ENCODE assay signal across 8 mouse cellular contexts in the genomic region with DNA sequence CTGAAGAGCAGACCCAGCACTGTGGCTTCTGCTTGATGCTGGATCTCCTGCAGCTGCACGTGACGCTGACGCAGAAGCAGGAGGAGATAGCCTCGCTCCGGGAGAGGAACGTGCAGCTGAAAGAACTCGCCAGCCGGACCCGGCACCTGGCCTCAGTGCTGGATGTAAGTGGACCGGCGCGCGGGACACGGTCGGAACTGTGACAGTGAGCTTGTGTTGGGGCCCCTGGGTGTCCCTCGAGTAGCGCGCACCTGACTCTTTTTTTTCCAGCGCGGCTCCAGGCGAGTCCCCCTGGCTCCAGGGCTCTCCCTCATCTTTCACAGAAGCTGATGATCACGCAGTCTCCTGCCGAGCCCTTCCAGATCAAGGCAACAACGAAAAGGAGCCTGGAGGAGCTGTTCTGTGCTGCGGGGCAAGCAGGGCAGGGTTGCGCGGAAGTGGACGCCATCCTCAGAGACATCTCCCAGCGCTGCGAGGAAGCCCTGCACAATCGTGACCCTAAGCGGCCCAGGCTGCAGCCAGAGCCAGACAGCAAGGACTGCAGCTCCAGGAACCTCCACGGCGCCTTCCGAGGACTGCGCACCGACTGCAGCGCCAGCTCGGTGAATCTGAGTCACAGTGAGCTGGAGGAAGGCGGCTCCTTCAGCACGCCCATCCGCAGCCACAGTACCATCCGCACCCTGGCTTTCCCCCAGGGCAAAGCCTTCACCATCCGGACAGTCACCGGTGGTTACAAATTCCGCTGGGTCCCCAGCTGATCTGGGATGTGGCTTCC. TPM values are rescaled to one million over a fixed set of nuclear protein-coding genes. Genes with fewer than 3 reads are reported as not detected.
A peak's percentile ranks its signal among the peaks of the same experiment; 100 is the strongest.
DNase-seq lines count a peak whose midpoint lies in the region; ATAC-seq and TF ChIP-seq lines count a peak whose summit lies in the region.

No protein-coding gene starts in this region.

- intact Hi-C loops in heart, postnatal 25 days (cut with DNase I), result no loop called here

- no peak overlapping the region for H3K27ac ChIP-seq in heart, embryonic 10.5 days
- no peak overlapping the region for H3K27ac ChIP-seq in ES-E14 (ENCODE audit: insufficient read depth, low read depth, low read length, poor library complexity, severe bottlenecking)
- no peak overlapping the region for H3K27ac ChIP-seq in embryonic facial prominence, embryonic 11.5 days (replicated peaks; ENCODE audit: low read depth, low read length)
- H3K27ac ChIP-seq in hindbrain, embryonic 14.5 days, result no peak overlapping the region
- H3K27ac ChIP-seq in limb, embryonic 13.5 days, result no peak overlapping the region

- ATAC-seq in embryonic facial prominence, embryonic 11.5 days (replicated peaks; ENCODE audit: insufficient number of reproducible peaks, low FRiP score, low TSS enrichment, low read depth), result no peak
- ATAC-seq in hindbrain, embryonic 14.5 days (ENCODE audit: low FRiP score), result peak; percentile 61
- peak; percentile 42; the same call in 1 of the 2 replicates for ATAC-seq in limb, embryonic 13.5 days (ENCODE audit: low FRiP score, low read depth)
- no peak for ATAC-seq in monocyte, adult 5-6 weeks (replicated peaks; ENCODE audit: insufficient number of reproducible peaks, low FRiP score, low TSS enrichment, poor library complexity, severe bottlenecking)

- peaks cover 16% of the 10 kb centered on the region for H3K4me1 ChIP-seq in heart, embryonic 10.5 days
- H3K4me1 ChIP-seq in ES-E14 (ENCODE audit: control insufficient read depth in 2 of 2, insufficient read depth in 2 of 2, low read length in 2 of 2, poor library complexity in 1 of 2), result no peaks in the 10 kb centered on the region
- peaks cover 6% of the 10 kb centered on the region for H3K4me1 ChIP-seq in embryonic facial prominence, embryonic 11.5 days (ENCODE audit: control insufficient read depth, insufficient read depth, low read length)
- H3K4me1 ChIP-seq in hindbrain, embryonic 14.5 days (replicated peaks; ENCODE audit: control insufficient read depth, insufficient read depth, low read length), result peaks cover 17% of the 10 kb centered on the region; the same call in 1 of the 2 replicates
- H3K4me1 ChIP-seq in limb, embryonic 13.5 days, result peaks cover 24% of the 10 kb centered on the region

- H3K9me3 ChIP-seq in heart, embryonic 10.5 days, result no peaks in the 10 kb centered on the region
- no peaks in the 10 kb centered on the region for H3K9me3 ChIP-seq in ES-E14 (ENCODE audit: control insufficient read depth, insufficient read depth, low read depth, low read length)
- H3K9me3 ChIP-seq in embryonic facial prominence, embryonic 11.5 days (replicated peaks; ENCODE audit: control insufficient read depth, low read length), result no peaks in the 10 kb centered on the region
- no peaks in the 10 kb centered on the region for H3K9me3 ChIP-seq in hindbrain, embryonic 14.5 days (ENCODE audit: control insufficient read depth, low read length)
- no peaks in the 10 kb centered on the region for H3K9me3 ChIP-seq in limb, embryonic 13.5 days

- no peaks in the 10 kb centered on the region for H3K36me3 ChIP-seq in heart, embryonic 10.5 days
- no peaks in the 10 kb centered on the region for H3K36me3 ChIP-seq in ES-E14 (ENCODE audit: control insufficient read depth, insufficient read depth, low read length, poor library complexity, severe bottlenecking)
- H3K36me3 ChIP-seq in embryonic facial prominence, embryonic 11.5 days (replicated peaks; ENCODE audit: control insufficient read depth, insufficient read depth, low read depth, low read length), result no peaks in the 10 kb centered on the region
- no peaks in the 10 kb centered on the region for H3K36me3 ChIP-seq in hindbrain, embryonic 14.5 days (replicated peaks; ENCODE audit: control insufficient read depth, insufficient read depth)
- no peaks in the 10 kb centered on the region for H3K36me3 ChIP-seq in limb, embryonic 13.5 days

- WGBS in heart, embryonic 10.5 days, result under 1% methylated on average over 46 of the region's 46 CpGs
- WGBS in embryonic facial prominence, embryonic 11.5 days, result under 1% methylated on average over 46 of the region's 46 CpGs
- whole genome bisulfite sequencing in hindbrain, embryonic 14.5 days, result under 1% methylated on average over 46 of the region's 46 CpGs
- WGBS in limb, embryonic 13.5 days, result under 1% methylated on average over 46 of the region's 46 CpGs

- peak overlapping the region; percentile 85 for H3K4me2 ChIP-seq in embryonic facial prominence, embryonic 11.5 days (ENCODE audit: low read depth, low read length)
- peak overlapping the region; percentile 90 for H3K4me2 ChIP-seq in hindbrain, embryonic 14.5 days (replicated peaks)
- peak overlapping the region; percentile 95 for H3K4me2 ChIP-seq in limb, embryonic 13.5 days (replicated peaks)

- peak overlapping the region; percentile 64 for H3K4me3 ChIP-seq in heart, embryonic 10.5 days
- peak overlapping the region; percentile 53 to 54 for H3K4me3 ChIP-seq in ES-E14 (ENCODE audit: insufficient read depth in 1 of 2, low read depth in 1 of 2, low read length in 2 of 2, poor library complexity in 1 of 2, severe bottlenecking in 1 of 2)
- peak overlapping the region; percentile 39 for H3K4me3 ChIP-seq in embryonic facial prominence, embryonic 11.5 days (ENCODE audit: low read depth, low read length)
- H3K4me3 ChIP-seq in hindbrain, embryonic 14.5 days (replicated peaks; ENCODE audit: low read length), result peak overlapping the region; percentile 42
- H3K4me3 ChIP-seq in limb, embryonic 13.5 days, result peak overlapping the region; percentile 49

- H3K27me3 ChIP-seq in heart, embryonic 10.5 days (ENCODE audit: insufficient read depth, poor library complexity, severe bottlenecking), result peaks cover 83% of the 10 kb centered on the region
- peaks cover 53% of the 10 kb centered on the region for H3K27me3 ChIP-seq in embryonic facial prominence, embryonic 11.5 days (ENCODE audit: control insufficient read depth, insufficient read depth, low read length)
- H3K27me3 ChIP-seq in hindbrain, embryonic 14.5 days (ENCODE audit: control insufficient read depth, insufficient read depth, low read length), result peaks cover 83% of the 10 kb centered on the region
- H3K27me3 ChIP-seq in limb, embryonic 13.5 days, result peaks cover 75% of the 10 kb centered on the region

- H3K9ac ChIP-seq in ES-E14 (ENCODE audit: insufficient read depth, low read depth, low read length, poor library complexity, severe bottlenecking), result peak overlapping the region; percentile 12; the same call in 1 of the 2 replicates
- peak overlapping the region; percentile 52 for H3K9ac ChIP-seq in embryonic facial prominence, embryonic 11.5 days (replicated peaks; ENCODE audit: low read length)
- H3K9ac ChIP-seq in hindbrain, embryonic 14.5 days, result peak overlapping the region; percentile 57
- peak overlapping the region; percentile 67 for H3K9ac ChIP-seq in limb, embryonic 13.5 days

- DNase-seq in heart, embryonic 10.5 days (ENCODE audit: low spot score), result peak; percentile 74
- DNase-seq in heart, postnatal 25 days (ENCODE audit: low spot score), result no peak
- no peak for DNase-seq in ES-E14 (ENCODE audit: low read depth, low spot score)
- peak; percentile 52 for DNase-seq in embryonic facial prominence, embryonic 11.5 days (ENCODE audit: low spot score)
- peak; percentile 42 for DNase-seq in hindbrain, embryonic 14.5 days (ENCODE audit: low spot score)
- DNase-seq in naive thymus-derived CD4-positive, alpha-beta T cell, adult 2 months (ENCODE audit: low read depth), result peak; percentile 47

- in situ Hi-C loops in ES-E14 (cut with MboI; ENCODE audit: low sequenced_read_pairs in 2 of 2, unreplicated experiment in 2 of 2), result no loop called here

TF ChIP-seq in ES-E14, 5 proteins besides CTCF, POLR2A, EP300 and RAD21 (continues in another document):
- TF ChIP-seq HCFC1 (IDR thresholded peaks at IDR 0.05; ENCODE audit: borderline replicate concordance, insufficient read depth, low read length), result no peak
- TF ChIP-seq CHD2 (IDR thresholded peaks at IDR 0.05; ENCODE audit: low read depth, low read length), result no peak
- no peak for TF ChIP-seq ZNF384 (IDR thresholded peaks at IDR 0.05; ENCODE audit: low read depth, low read length)

RNA-seq across cellular contexts. Expression of gene Mcidas, which starts 5.0 kb away (rescaled TPM):
- 0.13 TPM in 1 of 2 replicates, not detected in the other for polyA plus RNA-seq in heart, embryonic 10.5 days (2016; fragmentation: Nextera tagmentation; extraction: Ambion mirVana)
- total RNA-seq in heart, postnatal 25 days (2021), result not detected
- not detected in 2 replicates for total RNA-seq in ES-E14 (2012; rRNA removed)
- not detected in 2 replicates for polyA plus RNA-seq in embryonic facial prominence, embryonic 11.5 days (2014; fragmentation: Nextera tagmentation; extraction: Ambion mirVana)
- polyA plus RNA-seq in hindbrain, embryonic 14.5 days (2014; fragmentation: Nextera tagmentation; extraction: Ambion mirVana), result 0.86 and 1.2 TPM in 2 replicates
- not detected in 2 replicates for polyA plus RNA-seq in limb, embryonic 13.5 days (2015; fragmentation: Nextera tagmentation; extraction: Ambion mirVana)
- total RNA-seq in monocyte, adult 5-6 weeks (2017), result not detected in 3 replicates

RNA-seq across cellular contexts. Expression of gene Ccno, which starts 11.0 kb away (rescaled TPM):
- polyA plus RNA-seq in heart, embryonic 10.5 days (2016; fragmentation: Nextera tagmentation; extraction: Ambion mirVana), result 0.10 TPM in 1 of 2 replicates, not detected in the other
- under 1 TPM in 1 of 2 experiments, not detected in 1; 0.26 TPM for total RNA-seq in heart, postnatal 25 days (2021)
- total RNA-seq in ES-E14 (2012; rRNA removed), result 10.8 and 13.1 TPM in 2 replicates
- polyA plus RNA-seq in embryonic facial prominence, embryonic 11.5 days (2014; fragmentation: Nextera tagmentation; extraction: Ambion mirVana), result 0.17 and 0.66 TPM in 2 replicates
- 1.0 and 2.1 TPM in 2 replicates for polyA plus RNA-seq in hindbrain, embryonic 14.5 days (2014; fragmentation: Nextera tagmentation; extraction: Ambion mirVana)
- polyA plus RNA-seq in limb, embryonic 13.5 days (2015; fragmentation: Nextera tagmentation; extraction: Ambion mirVana), result 0.23 and 0.29 TPM in 2 replicates
- 0.48 to 1.8 TPM (median 0.49 TPM) in 3 replicates for total RNA-seq in monocyte, adult 5-6 weeks (2017)

RNA-seq across cellular contexts. Expression of gene Cdc20b, which starts 36.3 kb away (rescaled TPM):
- not detected in 2 replicates for polyA plus RNA-seq in heart, embryonic 10.5 days (2016; fragmentation: Nextera tagmentation; extraction: Ambion mirVana)
- total RNA-seq in heart, postnatal 25 days (2021), result not detected
- total RNA-seq in ES-E14 (2012; rRNA removed), result 0.16 and 0.49 TPM in 2 replicates
- polyA plus RNA-seq in embryonic facial prominence, embryonic 11.5 days (2014; fragmentation: Nextera tagmentation; extraction: Ambion mirVana), result 0.14 TPM in 1 of 2 replicates, not detected in the other
- 0.17 and 0.96 TPM in 2 replicates for polyA plus RNA-seq in hindbrain, embryonic 14.5 days (2014; fragmentation: Nextera tagmentation; extraction: Ambion mirVana)
- polyA plus RNA-seq in limb, embryonic 13.5 days (2015; fragmentation: Nextera tagmentation; extraction: Ambion mirVana), result not detected in 2 replicates
- 1.0 to 11.5 TPM (median 6.1 TPM) in 3 replicates for total RNA-seq in monocyte, adult 5-6 weeks (2017)

RNA-seq across cellular contexts. Expression of gene Gpx8, which starts 47.6 kb away (rescaled TPM):
- 124 and 134 TPM in 2 replicates for polyA plus RNA-seq in heart, embryonic 10.5 days (2016; fragmentation: Nextera tagmentation; extraction: Ambion mirVana)
- 10 to 100 TPM; 37.7 to 41.6 TPM for total RNA-seq in heart, postnatal 25 days (2021)
- total RNA-seq in ES-E14 (2012; rRNA removed), result 17.0 and 35.5 TPM in 2 replicates
- 142 and 155 TPM in 2 replicates for polyA plus RNA-seq in embryonic facial prominence, embryonic 11.5 days (2014; fragmentation: Nextera tagmentation; extraction: Ambion mirVana)
- 58.6 and 67.1 TPM in 2 replicates for polyA plus RNA-seq in hindbrain, embryonic 14.5 days (2014; fragmentation: Nextera tagmentation; extraction: Ambion mirVana)
- polyA plus RNA-seq in limb, embryonic 13.5 days (2015; fragmentation: Nextera tagmentation; extraction: Ambion mirVana), result 201 and 206 TPM in 2 replicates
- 8.4 to 18.8 TPM (median 16.9 TPM) in 3 replicates for total RNA-seq in monocyte, adult 5-6 weeks (2017)

Comparison
In these comparisons a context has a peak if more than half of its experiments do, and no peak if none do; other contexts are left out.
1. DNase-seq: peak in heart, embryonic 10.5 days (single experiment), embryonic facial prominence, embryonic 11.5 days (single experiment), hindbrain, embryonic 14.5 days (single experiment) and naive thymus-derived CD4-positive, alpha-beta T cell, adult 2 months (single experiment); none in heart, postnatal 25 days (single experiment) and ES-E14 (single experiment).
2. H3K9ac ChIP-seq: peak in every context shown above with its lines; median percentile 67 in limb, embryonic 13.5 days; 57 in hindbrain, embryonic 14.5 days; 52 in embryonic facial prominence, embryonic 11.5 days; 12 in ES-E14.
3. ATAC-seq: peak in hindbrain, embryonic 14.5 days (single experiment) and limb, embryonic 13.5 days (single experiment); none in embryonic facial prominence, embryonic 11.5 days (single experiment) and monocyte, adult 5-6 weeks (single experiment).
4. Peak in every context shown above with its lines, with median percentiles within 50 percentile points of each other: H3K4me3 ChIP-seq and H3K4me2 ChIP-seq.